Mouse (Mus musculus) brain, embryonic 14.5 days (tissue): ENCODE results near the gene Pdia2.

Experiments used
- CTCF ChIP-seq: fragments of 200-500 bp; IDR thresholded peaks from 2 replicates; pipeline ENCODE4 v1.5.1; 2012; ENCODE audit warnings: inconsistent platforms, mild to moderate bottlenecking, moderate library complexity, borderline replicate concordance; ENCODE audit not compliant: insufficient read depth, insufficient read length; ENCODE audit errors: extremely low read depth
- POLR2A ChIP-seq: fragments of 200-500 bp; IDR thresholded peaks from 2 replicates; pipeline ENCODE4 v1.6.1; 2012; ENCODE audit warnings: mild to moderate bottlenecking, inconsistent platforms, borderline replicate concordance; ENCODE audit not compliant: poor library complexity, insufficient read depth, insufficient read length, severe bottlenecking; ENCODE audit errors: extremely low read depth

DNA sequence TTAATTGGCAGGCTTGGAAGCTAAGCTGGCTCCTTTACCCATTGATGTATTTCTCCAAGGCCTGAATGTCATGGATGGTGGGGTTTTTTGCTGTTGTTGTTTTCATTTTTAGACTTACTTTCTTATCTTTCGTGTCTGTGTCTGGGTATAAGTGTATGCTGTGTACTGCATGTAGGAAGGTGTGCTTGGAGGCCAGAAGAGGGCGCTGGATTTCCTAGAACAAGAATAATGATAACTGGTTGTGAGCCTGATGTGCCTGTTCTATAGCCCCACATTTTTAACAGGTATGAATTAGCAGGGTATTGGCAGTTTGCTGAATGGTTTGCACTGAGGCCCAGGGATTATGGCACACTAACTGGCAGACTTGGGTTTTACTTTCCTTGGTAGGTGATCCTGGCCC, 49.8 kb downstream of the Pdia2 start:
- TF ChIP-seq POLR2A: no peak
- no peak for TF ChIP-seq CTCF
